Mouse (Mus musculus): ENCODE measurements at regions not wholly inside any gene's neighbourhood (a gene's known extent, or its start where the extent isn't known, plus 50 kb on each side); places are given as distances from the start of the nearest gene placed in this dataset.
A peak's percentile ranks its signal among the peaks of the same experiment; 100 is the strongest.

DNA sequence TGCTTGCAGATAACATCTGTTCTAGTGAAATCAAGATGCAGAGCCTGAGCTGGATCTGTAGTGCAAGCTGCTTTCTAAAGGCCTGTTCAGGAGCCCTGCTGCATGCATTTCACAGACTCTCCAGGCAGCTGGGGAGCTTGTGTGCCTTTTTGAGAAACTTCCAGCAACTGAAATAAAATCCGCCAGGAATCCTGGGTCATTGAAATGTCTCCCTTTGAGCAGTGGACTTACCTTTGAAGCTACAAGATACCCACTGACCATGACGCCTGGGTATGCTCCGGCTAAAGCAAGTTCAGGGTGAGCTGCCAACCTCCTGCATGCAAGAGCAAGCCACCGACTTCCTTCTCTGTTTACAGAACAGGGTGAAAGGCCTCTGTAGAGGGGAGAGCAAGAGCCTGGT, 278.7 kb downstream of the Cenpw start:
- no peak for DNase-seq (ENCODE audit: low read depth, low spot score)

DNA sequence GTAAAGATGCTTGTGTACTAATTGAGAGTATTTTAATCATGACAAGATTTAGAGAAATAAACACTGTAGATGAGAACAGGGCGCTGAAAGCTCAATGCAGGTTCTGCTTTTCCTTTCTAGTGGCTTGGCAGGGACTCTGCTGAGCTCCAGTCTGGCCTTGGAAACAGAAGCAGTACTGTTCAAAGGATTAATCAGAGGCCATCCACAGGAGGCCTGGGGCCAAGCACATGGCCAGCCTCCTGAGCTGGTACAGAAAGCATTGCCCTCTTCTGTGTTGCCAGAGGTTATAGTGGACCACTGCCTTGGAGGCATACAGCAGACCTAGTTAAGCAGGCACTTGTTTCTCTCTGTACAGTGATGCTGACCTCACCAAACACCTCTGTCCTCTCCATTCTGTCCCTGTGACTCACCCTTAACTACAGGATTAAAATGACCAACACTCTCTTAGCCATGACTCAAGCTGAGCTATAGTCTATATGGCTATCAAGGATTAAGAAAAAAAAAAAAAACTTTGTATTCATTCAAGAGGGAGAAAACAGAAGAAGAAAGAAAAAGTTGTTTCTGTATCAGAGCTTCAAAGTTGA, 302.5 kb downstream of the Cenpw start:
- no peak for DNase-seq (ENCODE audit: low read depth, low spot score)

DNA sequence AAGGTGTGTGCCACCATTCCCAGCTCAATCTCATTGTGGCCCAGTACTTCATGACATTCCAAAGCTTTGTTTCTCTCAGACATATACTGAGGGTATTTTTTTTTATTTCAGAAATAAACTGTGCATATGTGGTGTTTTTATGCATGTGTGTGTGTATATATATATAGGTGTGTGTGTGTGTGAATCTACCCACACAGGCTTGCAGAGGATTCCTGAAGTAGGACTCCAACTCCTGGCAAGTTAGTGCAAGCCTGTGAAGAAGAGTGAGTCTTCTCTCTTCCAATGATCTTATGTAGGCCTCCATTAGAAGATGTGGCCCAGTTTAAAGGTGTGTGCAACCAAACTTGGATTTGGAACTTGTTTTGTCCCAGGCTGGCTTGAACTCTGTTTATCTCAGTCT, 328.9 kb upstream of the Rspo3 start:
- DNase-seq (ENCODE audit: low read depth, low spot score): no peak

DNA sequence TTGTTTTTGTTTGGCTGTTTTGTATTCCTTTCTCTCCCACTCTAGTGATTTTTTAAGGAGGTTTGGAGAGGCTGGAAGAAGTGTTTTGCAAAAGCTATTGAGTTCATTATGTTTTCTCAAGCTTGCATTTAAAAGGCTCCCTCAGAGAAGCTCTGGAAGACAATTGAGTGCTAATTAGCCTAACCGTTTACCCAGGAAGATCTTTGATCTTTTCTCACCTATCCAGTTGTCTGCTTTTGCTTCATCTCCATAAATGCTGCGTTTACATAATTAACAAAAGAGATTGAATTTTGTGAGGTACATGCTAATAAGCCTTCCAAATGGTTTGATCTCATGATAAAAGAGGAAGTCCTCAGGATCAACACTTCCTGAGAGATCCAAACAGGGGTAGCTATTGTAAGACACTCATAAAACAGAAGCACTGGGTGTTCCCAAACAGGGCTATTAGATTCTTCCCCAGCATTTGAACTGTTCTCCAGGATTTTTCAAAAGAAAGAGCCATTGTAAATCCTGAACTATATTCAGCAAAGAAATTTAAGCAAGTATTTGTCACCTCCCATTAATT, 320.2 kb upstream of the Rspo3 start:
- DNase-seq (ENCODE audit: low read depth, low spot score): no peak

DNA sequence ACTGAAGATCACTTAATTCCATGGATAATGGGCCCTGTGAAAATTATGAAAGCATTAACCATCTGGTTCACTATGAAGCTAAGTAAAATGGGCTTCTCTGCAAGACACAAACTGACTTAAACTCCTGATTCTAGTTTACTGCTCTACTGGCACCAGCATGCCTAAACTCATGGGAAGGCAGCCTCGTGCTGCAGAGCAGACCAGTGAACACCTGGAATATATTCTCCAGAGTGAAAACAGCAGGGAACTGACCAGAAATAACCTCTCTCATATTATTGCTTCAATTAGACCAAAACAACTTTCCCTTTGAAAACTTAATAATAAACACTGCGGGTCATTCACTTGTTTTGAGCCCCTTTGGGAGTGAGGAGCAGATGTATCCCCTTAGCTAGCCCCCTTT, 316.8 kb upstream of the Rspo3 start:
- DNase-seq (ENCODE audit: low read depth, low spot score): no peak

DNA sequence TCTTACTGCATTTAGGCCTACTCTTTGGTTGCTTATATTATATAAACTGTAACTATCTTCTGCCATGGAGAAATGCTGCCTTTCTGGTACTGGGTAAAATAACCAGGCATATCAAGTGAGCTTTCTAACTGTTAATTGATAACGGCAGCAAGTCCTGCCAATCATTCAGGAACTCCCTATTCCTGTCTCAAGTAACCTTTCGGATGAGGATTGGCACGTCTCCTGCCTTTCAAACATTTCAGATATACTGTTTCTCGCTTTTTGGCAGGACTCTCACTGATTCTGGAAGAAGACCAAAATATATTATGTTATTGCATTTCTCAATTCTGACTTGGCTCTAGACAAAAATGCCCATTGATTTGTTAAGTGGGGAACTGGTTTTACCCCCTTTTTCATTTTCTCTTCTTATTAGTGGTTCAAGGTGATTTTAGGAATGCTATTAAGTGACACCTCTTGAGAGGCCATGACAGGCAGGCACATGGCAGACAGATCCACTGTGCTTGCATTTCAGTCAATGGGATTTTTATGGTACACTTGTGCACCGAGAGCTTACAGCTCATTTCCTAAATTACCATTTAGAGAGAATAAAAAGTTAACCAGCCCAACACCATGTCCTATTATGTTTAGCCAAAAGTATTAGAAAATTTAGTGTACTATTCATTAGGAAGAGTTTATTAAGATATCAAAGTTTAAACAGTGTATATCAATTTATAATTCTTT, 289.4 kb upstream of the Rspo3 start:
- peak; percentile 22 for DNase-seq (ENCODE audit: low read depth, low spot score)

DNA sequence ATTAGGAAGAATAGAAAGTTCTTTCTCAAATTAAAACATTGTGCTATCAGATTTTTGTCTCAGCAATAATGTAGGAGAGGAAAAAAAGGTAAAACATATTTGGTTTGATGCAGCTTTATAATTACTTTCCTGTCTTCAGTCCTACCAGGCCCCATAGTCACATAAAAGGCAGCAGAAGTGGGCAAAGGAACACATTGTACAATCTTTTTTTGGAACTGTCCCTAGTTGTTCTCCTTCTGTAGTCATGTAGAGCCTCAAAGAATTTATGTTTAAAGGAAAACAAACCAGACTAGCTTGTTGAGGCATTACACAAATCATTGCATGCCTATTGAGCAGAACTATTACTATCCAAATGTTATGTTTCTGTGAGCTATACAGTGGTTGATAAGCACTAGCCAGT, 288.7 kb upstream of the Rspo3 start:
- DNase-seq (ENCODE audit: low read depth, low spot score): peak; percentile 65

DNA sequence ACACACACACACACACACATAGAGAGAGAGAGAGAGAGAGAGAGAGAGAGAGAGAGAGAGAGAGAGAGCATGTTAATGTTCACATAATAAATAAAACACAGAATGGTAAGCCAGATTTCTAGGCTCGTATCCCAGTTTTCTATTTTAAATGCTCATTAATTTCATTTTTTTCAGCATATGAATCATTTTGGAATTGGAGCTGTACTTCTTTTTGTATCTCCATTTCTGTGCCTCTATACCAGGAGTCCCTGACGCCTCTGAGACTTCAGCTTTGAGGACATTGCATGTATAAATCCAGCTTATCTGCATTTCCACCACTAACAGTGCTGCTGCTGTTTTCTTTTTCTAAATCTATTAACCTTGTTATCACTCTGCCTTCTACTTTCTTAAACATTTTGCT, 287.5 kb upstream of the Rspo3 start:
- DNase-seq (ENCODE audit: low read depth, low spot score): peak; percentile 76

DNA sequence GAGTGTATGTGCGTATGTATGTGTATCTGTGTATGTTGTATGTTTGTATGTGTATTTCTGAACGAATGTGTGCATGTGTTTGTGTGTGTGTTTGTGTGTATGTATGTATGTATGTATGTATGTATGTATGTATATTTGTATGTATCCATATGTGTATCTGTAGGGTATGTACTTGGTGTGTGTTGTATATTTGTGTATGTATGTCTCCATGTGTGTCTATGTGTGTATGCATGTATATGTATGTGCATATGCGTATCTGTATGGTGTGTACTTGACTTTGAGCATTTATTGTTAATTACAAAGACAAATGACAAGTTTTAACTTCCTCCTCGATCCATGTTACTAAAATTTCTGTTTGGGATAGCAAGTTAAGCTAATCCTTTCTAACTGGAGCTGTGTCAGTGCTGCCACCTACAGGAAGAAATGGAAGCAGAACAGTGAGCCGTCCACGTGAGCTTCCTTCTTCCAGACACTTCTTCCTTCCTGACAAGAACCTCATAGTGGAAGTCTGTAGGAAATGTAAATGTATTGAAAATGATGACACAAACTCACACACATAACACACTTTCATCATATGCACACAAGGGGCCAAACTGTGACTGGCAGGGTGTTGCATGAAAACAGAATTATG, 268.4 kb upstream of the Rspo3 start:
- DNase-seq (ENCODE audit: low read depth, low spot score): peak; percentile 28

DNA sequence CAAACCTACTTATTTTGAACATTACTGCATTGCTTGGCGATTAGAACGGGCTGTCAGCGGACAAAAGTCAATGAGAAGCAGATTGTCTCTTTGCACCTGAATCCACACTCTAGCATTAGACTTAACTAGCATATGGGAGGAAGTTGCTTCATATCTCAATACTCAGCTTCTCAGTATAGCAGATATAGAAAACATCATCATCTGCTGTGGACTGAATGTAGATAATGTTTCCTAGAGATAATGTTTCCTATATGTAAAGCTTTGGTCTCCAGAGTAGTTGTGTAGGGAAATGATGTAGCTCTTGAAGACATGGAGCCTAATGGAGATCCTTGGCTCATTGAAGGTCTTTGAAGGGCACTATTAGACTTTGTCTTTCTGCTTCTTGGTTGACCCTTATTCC, 267.0 kb upstream of the Rspo3 start:
- no peak for DNase-seq (ENCODE audit: low read depth, low spot score)

DNA sequence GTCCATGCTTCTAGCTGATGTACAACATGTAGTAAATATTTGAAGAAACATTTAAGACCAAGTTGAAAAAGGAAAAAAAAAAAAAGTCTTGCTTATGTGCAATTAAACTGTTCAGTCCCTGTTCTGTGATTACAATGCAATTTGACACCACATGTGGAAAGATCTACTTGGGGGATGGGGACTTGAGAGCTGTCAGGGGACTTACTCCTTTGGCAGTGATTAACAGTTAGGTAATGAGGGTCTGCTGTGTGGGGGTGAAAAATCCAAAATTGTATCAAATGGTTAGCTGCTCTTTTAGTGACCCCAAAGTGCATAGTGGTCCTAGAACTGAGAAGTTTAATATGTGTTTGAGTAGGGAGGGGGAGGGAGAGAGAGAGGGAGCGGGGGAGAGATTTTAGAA, 259.0 kb upstream of the Rspo3 start:
- DNase-seq (ENCODE audit: low read depth, low spot score): no peak

DNA sequence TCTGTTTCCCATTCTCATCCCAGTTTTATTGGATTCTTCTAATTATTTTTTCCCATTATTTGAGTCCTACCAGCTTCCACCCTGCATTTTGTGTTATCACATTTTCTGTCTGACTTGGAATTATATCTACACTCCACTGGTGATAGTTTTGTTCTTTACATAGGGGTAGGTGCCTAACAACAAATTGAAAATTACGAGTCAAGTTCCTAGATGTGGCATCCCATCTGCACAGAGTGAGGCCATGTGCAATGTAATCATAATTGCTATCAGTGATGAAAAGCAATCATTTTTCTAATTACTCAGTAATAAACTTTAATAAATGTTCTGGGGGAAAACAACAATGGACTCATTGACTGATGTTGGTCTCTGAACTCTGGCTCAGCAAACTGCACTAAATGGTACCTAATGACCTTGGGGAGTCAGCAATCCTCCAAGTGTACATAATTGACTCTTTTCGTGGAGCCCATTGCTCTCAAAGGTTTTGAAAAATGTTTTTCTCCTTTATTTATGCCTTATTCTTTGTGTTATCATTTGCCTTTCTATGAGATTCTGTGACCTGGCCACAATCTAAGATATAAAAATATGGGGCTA, 250.6 kb upstream of the Rspo3 start:
- no peak for DNase-seq (ENCODE audit: low read depth, low spot score)

DNA sequence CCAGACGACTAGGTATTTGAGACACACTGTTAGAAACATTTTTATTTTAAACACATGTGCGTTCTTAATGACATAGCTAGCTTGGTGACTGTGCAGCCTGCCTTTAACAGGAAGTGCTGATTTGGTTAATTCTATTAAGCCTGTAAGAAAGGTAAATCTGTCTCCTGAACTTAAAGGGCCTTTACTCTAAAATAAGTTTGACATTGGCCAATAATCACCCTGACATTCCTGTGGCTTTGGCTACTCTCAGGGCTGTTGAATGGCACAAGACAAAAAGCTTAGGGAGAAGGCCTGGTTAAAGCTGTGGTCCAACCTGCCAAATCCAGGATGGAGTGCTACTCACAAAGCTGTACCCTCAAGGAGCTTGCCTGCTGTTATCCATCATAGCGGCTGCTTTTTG, 201.0 kb upstream of the Rspo3 start:
- no peak for DNase-seq (ENCODE audit: low read depth, low spot score)

DNA sequence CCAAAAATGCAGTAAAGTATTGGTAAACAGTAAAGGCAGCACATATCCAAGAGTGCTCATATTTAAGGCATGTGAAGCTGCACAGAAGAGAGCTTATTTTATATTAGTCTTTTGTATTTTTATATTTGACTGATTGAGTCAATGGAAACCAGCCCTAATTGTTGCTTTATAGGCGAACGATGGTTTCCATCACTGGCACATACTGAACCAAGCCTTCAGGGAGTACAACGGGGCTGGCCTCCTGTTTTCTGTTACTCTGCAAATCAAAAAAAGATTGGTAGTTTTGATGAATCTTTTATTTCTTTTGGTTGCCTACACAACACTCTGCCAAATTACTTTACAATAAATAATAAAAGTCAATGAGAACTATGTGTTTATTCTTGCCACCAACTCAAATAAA, 189.7 kb upstream of the Rspo3 start:
- no peak for DNase-seq (ENCODE audit: low read depth, low spot score)

DNA sequence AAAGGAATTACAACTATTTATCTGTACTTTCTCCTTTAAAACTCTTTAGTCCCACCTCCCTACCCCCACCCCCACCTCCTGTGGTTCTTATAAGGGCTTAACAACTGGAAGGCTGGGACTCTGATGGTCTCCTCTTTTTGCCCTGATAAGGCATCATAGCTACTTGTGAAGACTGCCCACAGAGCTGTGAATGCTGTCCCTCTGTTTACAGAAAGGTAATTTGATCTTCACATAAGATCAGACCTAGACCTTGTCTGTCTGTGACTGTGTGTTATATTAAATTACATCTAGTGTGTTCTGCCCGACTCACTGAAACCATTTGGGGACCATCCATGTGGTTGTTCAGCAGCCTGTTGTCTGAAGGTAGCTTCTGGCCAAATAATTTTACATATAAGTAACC, 175.3 kb upstream of the Rspo3 start:
- no peak for DNase-seq (ENCODE audit: low read depth, low spot score)

DNA sequence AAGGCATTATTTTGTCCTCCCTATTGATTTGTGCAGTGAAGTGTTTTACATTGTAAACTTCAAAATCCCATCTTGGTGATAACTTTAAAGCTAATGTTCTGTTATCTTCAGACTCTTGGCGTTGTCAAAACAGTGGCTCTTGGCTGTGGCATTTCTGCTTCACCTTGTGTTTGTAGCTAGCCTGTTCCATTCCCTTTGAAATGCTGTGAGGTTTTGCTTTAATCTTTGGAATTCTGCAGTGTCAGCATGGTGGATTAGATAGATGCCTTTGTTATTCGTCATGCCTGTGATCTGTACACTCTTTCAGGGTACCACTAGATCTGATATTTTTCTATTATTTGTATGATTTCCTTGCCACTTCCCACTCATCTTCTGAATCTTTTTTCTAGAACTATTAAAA, 173.0 kb upstream of the Rspo3 start:
- no peak for DNase-seq (ENCODE audit: low read depth, low spot score)

DNA sequence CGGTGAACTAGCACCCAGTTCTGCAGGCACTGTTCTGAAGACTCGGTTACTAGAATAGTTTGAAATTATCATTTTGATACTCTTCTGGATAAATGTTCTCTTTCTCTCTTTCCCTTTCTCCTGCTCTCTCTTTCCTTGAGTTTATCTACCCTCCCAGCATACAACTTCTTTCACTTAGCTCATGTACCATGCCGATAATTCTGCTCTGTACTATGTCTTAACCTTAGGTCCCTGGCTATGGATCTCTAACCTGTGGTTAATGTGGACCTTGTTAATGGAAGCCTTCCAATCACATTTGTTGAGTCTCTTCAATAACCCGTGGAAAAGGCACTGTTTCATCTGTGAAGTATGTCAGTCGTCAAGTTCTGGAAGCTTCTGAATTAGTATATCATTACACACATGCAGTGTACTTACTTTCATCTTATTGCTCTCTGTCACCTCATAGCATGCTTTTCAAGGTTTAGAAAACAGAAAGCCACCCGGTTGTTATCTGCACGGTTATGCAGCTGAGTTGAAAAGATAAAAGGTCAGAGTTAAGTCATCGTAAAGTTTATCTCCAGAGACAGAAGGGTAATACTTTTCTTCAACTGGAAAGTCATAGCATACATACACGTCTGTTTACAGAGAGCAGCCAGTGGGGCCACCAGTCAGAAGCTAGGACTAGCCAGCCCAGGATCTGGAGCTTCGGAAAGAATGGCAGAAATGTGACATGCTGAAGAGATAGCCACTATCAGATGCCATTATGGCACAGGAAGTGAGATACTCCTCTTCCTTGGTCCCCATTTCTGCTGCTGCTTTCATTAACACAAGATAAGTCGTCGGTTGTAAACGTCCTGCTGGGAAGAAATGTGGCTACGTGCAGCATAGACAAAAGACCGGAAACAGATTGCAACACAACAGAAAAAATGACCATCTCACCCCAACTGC, 157.6 kb upstream of the Rspo3 start:
- DNase-seq (ENCODE audit: low read depth, low spot score): no peak

DNA sequence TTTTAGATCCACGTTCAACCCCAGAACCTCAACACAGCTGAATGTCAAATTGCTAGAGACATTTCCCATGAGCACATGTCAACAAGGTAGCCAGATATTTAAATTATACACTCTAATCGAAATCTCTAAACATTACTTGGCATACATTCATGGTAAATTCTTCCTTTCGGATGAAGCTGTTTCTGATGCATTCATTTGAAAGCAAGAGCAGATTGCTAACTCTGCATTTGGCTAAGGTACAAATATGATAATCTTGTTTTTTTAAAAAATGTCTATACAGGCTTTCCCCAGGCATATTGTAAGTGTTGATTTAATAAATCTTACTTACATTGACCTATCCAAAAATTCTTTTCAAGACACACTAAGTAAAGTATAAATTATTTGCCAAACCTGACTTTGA, 153.9 kb upstream of the Rspo3 start:
- DNase-seq (ENCODE audit: low read depth, low spot score): peak; percentile 6

DNA sequence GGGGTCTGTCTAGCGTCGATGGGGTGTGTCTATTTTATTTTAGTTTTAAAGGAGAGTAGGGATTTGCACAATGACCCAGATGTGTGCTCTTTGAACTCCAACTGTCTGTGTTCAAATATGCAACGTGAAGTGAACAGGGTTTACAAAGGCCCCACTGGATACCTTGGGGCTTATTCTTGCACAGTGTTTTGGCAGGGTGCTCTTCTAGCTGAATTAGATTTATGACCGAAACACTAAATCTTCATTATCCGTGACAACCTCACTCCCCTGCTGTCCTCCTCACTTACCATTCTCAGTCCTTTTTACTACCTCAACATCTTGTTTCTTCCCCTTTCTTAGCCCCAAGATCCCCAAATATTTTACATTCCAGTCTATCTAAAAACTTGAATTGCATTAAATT, 151.3 kb upstream of the Rspo3 start:
- no peak for DNase-seq (ENCODE audit: low read depth, low spot score)

DNA sequence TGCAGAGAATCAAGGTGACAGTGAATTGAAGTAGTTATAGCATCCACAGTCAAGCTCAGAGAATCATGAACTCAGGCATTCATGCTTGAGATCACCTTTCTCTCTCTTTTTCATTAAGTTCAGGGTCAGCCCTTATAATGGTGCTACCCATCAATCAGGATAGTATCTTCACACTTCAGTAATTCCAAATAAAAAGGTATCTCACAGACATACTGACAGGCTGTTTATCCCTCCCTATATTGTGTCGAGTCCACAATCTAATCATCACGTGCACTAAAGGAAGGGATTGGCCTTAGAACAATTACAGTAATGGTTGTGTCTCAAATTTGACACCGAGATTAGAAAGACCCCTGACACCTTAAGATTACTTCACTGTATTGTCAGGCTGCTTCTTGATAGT, 138.7 kb upstream of the Rspo3 start:
- no peak for DNase-seq (ENCODE audit: low read depth, low spot score)

DNA sequence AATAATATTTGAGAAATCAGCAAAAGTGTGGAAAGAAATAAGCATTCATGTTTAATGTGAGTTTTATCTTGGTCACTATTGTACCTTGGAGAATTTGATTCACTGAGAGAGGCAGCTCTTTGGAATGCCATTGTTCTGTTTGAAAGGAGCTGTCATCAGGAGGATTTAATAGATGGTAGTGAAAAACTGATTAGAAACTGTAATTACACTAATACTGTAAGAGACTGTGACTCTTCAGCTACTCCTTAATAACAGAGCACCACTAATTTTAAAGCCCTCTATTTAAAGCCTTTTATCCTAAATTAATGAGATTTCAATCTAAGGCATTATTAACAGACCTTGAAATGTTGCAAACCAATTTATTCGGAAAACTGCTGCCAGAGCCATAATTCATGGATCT, 126.1 kb upstream of the Rspo3 start:
- DNase-seq (ENCODE audit: low read depth, low spot score): no peak

DNA sequence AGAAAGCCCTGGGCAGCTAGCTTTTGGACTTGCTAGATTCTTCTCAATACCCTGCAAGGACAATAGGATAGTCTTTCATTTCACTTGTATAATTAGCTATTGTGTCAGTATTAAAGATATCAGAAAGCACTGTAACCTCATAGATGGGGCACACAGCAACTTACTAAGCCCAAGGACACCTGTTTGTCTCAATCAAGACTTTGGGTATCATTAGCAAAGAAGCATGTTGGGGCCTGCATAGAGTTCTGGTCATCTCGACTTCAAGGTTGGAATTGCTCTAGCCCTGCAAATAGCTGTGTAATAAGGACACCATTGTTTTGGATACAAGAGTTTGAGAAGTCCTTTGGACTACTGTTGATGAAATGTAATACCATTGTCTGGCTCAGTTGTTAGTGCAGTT, 104.6 kb upstream of the Rspo3 start:
- no peak for DNase-seq (ENCODE audit: low read depth, low spot score)

All from telencephalon, adult 2 months (tissue).